Mouse (Mus musculus): ENCODE results near the gene Slit3.

DNA sequence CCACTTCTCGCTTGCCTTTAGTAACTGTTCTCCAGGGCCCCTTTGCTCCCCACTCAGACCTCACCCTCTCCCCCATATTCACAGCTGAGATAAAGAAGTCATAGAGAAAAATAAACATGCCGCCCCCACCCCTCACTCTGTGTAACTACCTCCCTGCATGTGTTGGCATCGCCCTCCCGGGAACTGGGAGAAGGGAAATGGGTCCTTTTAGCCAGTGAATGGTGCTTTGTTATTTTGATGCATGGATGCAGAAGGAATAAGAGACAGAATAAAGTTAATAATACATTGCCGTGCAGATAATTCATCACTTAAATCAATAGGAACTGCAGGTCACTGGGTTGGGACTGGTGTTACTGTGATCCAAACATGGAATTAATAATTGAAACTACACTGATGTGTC is 298.0 kb downstream of the Slit3 start:
- TF ChIP-seq CTCF (conservative IDR thresholded peaks at IDR 0.05; ENCODE audit: low read length) (no peak), POU5F1 (IDR thresholded peaks at IDR 0.05; ENCODE audit: borderline replicate concordance, low read length) (no peak)

All from E14TG2a.4 (cell line).